Mouse (Mus musculus) forebrain, embryonic 14.5 days (tissue): ENCODE measurements at regions not wholly inside any gene's neighbourhood (a gene's known extent, or its start where the extent isn't known, plus 50 kb on each side); places are given as distances from the start of the nearest gene placed in this dataset.

Source experiments
- ATAC-seq: fragments of 200-750 bp; cut with Nextera tagmentation; 2 replicates; pipeline ENCODE4 v1.8.0; 2017; ENCODE audit warnings: mild to moderate bottlenecking, moderate library complexity
- DNase-seq: peaks from one replicate; pipeline ENCODE4 v3.0.0-alpha.2; 2015; ENCODE audit warnings: low spot score
- H3K27ac ChIP-seq: fragments of 300-500 bp; sonication (generic); 2 replicates; pipeline ENCODE4 v1.5.1; 2014; ENCODE audit warnings: low read depth, mild to moderate bottlenecking, control low read depth, low read length, moderate library complexity
- H3K27me3 ChIP-seq: fragments of 300-500 bp; sonication (generic); replicated peaks from 2 replicates; pipeline ENCODE4 v1.6.1; 2014; ENCODE audit warnings: low read length, control low read depth, mixed read lengths; ENCODE audit not compliant: control insufficient read depth, insufficient read depth
- H3K36me3 ChIP-seq: fragments of 300-500 bp; sonication (generic); 2 replicates; pipeline ENCODE4 v1.6.1; 2014; ENCODE audit warnings: low read length, control low read depth; ENCODE audit not compliant: control insufficient read depth, insufficient read depth
- H3K4me1 ChIP-seq: fragments of 300-500 bp; sonication (generic); 2 replicates; pipeline ENCODE4 v1.6.1; 2014; ENCODE audit warnings: antibody characterized with exemption, low read length, control low read depth; ENCODE audit not compliant: control insufficient read depth, insufficient read depth
- H3K4me2 ChIP-seq: fragments of 300-500 bp; sonication (generic); 2 replicates; pipeline ENCODE4 v1.6.1; 2014; ENCODE audit warnings: mild to moderate bottlenecking, control low read depth, low read length
- H3K4me3 ChIP-seq: fragments of 300-500 bp; sonication (generic); 2 replicates; pipeline ENCODE4 v1.5.1; 2014; ENCODE audit warnings: low read depth, low read length, control low read depth
- H3K9ac ChIP-seq: fragments of 300-500 bp; sonication (generic); 2 replicates; pipeline ENCODE4 v1.6.1; 2014; ENCODE audit warnings: mild to moderate bottlenecking, low read length, control low read depth, moderate library complexity
- H3K9me3 ChIP-seq: fragments of 300-500 bp; sonication (generic); replicated peaks from 2 replicates; pipeline ENCODE4 v1.6.1; 2016; ENCODE audit warnings: low read length, control low read depth, mixed read lengths; ENCODE audit not compliant: control insufficient read depth
- WGBS: fragments of 180-500 bp; shearing (Covaris S2); extraction: QIAGEN DNeasy Blood & Tissue Kit; methylation state at CpG from one replicate; pipeline ENCODE4 v1.1.7; 2014; 5-methylcytosine and 5-hydroxymethylcytosine counted together

- Histone ChIP-seq H3K36me3 (no peaks in the 10 kb centered on the region), H3K27me3 (no peaks in the 10 kb centered on the region), H3K27ac (no peak overlapping the region), H3K4me1 (no peaks in the 10 kb centered on the region), H3K9ac (no peak overlapping the region), H3K4me2 (no peak overlapping the region), H3K4me3 (no peak overlapping the region), H3K9me3 (no peaks in the 10 kb centered on the region)
- DNase-seq, result no peak
- WGBS, result 84% methylated on average over 4 of the region's 4 CpGs
- no peak for ATAC-seq
Observed at GRCm38 (mm10) chr3:117038280-117038927, 69.6 kb upstream of the Palmd start.
